ENCODE assay signal across 19 mouse cellular contexts in the genomic region with DNA sequence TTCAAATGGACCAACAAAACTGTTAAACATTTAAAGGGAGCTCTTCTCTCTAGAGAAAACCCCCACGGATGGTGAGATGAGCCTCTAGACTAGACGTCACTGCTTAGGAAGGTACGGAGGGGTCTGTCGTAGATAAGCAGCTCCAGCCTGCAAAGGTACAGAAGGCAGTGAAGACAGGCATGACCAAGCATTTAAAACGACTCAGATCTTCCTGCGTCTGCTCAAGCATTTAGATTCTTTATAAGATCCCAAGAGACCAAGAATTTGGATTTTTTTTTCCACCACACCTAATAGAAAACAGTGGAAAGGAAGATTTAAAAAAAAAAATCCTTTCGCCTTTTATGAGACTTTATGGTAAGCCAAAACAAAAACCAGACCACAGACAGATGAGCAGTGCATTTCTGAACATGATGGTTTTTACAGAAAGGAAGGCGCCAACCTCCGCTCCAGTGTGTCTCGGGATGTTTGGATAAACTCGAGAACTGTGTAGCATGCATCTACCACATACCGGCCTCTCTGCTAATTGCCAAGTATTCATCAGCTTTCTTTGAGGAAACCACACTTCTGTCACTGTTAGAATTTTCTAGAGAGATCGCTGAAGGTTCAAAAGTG.
DNase-seq lines count a peak whose midpoint lies in the region; ATAC-seq and TF ChIP-seq lines count a peak whose summit lies in the region.
"Had no signal": no experiment of that assay in that cellular context is flagged by ENCODE, and none has a peak within 500 bp of the region (broad histone marks: within the 10 kb centered on the region; RNA-seq: fewer than 3 reads in every experiment).

No protein-coding gene starts in this region.

- no peaks in the 10 kb centered on the region for H3K36me3 ChIP-seq in kidney, postnatal 0 days (ENCODE audit: insufficient read depth, low read length)
- no peaks in the 10 kb centered on the region for H3K36me3 ChIP-seq in embryonic facial prominence, embryonic 15.5 days
- no peaks in the 10 kb centered on the region for H3K36me3 ChIP-seq in limb, embryonic 15.5 days
- H3K36me3 ChIP-seq: forebrain, embryonic 10.5 days; forebrain, embryonic 15.5 days; heart, embryonic 15.5 days; hindbrain, embryonic 10.5 days had no signal

- no peak overlapping the region for H3K4me2 ChIP-seq in kidney, postnatal 0 days (ENCODE audit: low read length)
- no peak overlapping the region for H3K4me2 ChIP-seq in embryonic facial prominence, embryonic 15.5 days (replicated peaks)
- no peak overlapping the region for H3K4me2 ChIP-seq in limb, embryonic 15.5 days
- H3K4me2 ChIP-seq: forebrain, embryonic 15.5 days; heart, embryonic 11.5 days; heart, embryonic 15.5 days; hindbrain, embryonic 14.5 days had no signal

- H3K9me3 ChIP-seq in kidney, postnatal 0 days (replicated peaks; ENCODE audit: low read length): no peaks in the 10 kb centered on the region
- no peaks in the 10 kb centered on the region for H3K9me3 ChIP-seq in embryonic facial prominence, embryonic 15.5 days (replicated peaks)
- no peaks in the 10 kb centered on the region for H3K9me3 ChIP-seq in limb, embryonic 15.5 days
- H3K9me3 ChIP-seq: forebrain, embryonic 10.5 days; forebrain, embryonic 15.5 days; heart, embryonic 15.5 days; hindbrain, embryonic 10.5 days had no signal

- H3K27me3 ChIP-seq in kidney, postnatal 0 days (ENCODE audit: insufficient read depth, low read length): no peaks in the 10 kb centered on the region
- H3K27me3 ChIP-seq in embryonic facial prominence, embryonic 15.5 days: no peaks in the 10 kb centered on the region
- no peaks in the 10 kb centered on the region for H3K27me3 ChIP-seq in limb, embryonic 15.5 days
- H3K27me3 ChIP-seq: forebrain, embryonic 15.5 days; heart, embryonic 15.5 days had no signal

- peak; percentile 36 for DNase-seq in kidney, postnatal 0 days (ENCODE audit: low spot score)
- no peak for DNase-seq in kidney, postnatal 14 days
- DNase-seq in 3T3-L1 (ENCODE audit: low read depth, low spot score): peak; percentile 60
- no peak for DNase-seq in T-cell, adult 2 months (ENCODE audit: low spot score)
- DNase-seq: adrenal gland, adult 8-10 months; adrenal gland, postnatal 36 days; cerebellum, adult 2 months; cerebellum, postnatal 10 days; heart, adult 2 months; heart, postnatal 14 days had no signal

- TF ChIP-seq CTCF in kidney, postnatal 0 days (IDR thresholded peaks at IDR 0.05; ENCODE audit: low read depth): no peak

- no peaks in the 10 kb centered on the region for H3K4me1 ChIP-seq in kidney, postnatal 0 days (replicated peaks; ENCODE audit: insufficient read depth, low read length)
- H3K4me1 ChIP-seq in embryonic facial prominence, embryonic 15.5 days: peaks cover 8% of the 10 kb centered on the region
- H3K4me1 ChIP-seq in limb, embryonic 15.5 days: peaks cover 9% of the 10 kb centered on the region
- H3K4me1 ChIP-seq: forebrain, embryonic 10.5 days; forebrain, embryonic 15.5 days; heart, embryonic 15.5 days; hindbrain, embryonic 10.5 days had no signal

- WGBS in kidney, postnatal 0 days: 55% methylated on average over 13 of the region's 13 CpGs
- WGBS in embryonic facial prominence, embryonic 15.5 days: 41% methylated on average over 13 of the region's 13 CpGs
- WGBS in limb, embryonic 15.5 days: 43% methylated on average over 13 of the region's 13 CpGs

- no peak overlapping the region for H3K4me3 ChIP-seq in kidney, postnatal 0 days (replicated peaks; ENCODE audit: low read depth, low read length)
- H3K4me3 ChIP-seq in embryonic facial prominence, embryonic 15.5 days (replicated peaks): no peak overlapping the region
- H3K4me3 ChIP-seq in limb, embryonic 15.5 days: no peak overlapping the region
- H3K4me3 ChIP-seq: erythroblast, embryonic 14.5 days; forebrain, embryonic 10.5 days; forebrain, embryonic 15.5 days; heart, adult 2 months; heart, embryonic 15.5 days; hindbrain, embryonic 10.5 days had no signal

- H3K27ac ChIP-seq in kidney, postnatal 0 days: no peak overlapping the region
- H3K27ac ChIP-seq in embryonic facial prominence, embryonic 15.5 days (replicated peaks): peak overlapping the region; percentile 70
- H3K27ac ChIP-seq in limb, embryonic 15.5 days: peak overlapping the region; percentile 73
- H3K27ac ChIP-seq: forebrain, embryonic 10.5 days; forebrain, embryonic 15.5 days; heart, adult 2 months; heart, embryonic 15.5 days; hindbrain, embryonic 10.5 days; hindbrain, embryonic 14.5 days had no signal

- H3K9ac ChIP-seq in kidney, postnatal 0 days (ENCODE audit: low read depth, low read length): no peak overlapping the region
- no peak overlapping the region for H3K9ac ChIP-seq in embryonic facial prominence, embryonic 15.5 days
- H3K9ac ChIP-seq in limb, embryonic 15.5 days: no peak overlapping the region
- H3K9ac ChIP-seq: forebrain, embryonic 15.5 days; heart, embryonic 15.5 days; hindbrain, embryonic 14.5 days had no signal

- no peak for ATAC-seq in kidney, postnatal 0 days (replicated peaks; ENCODE audit: low FRiP score, low read depth)
- peak; percentile 11; the same call in 1 of the 2 replicates for ATAC-seq in embryonic facial prominence, embryonic 15.5 days (ENCODE audit: insufficient number of reproducible peaks, low FRiP score, low TSS enrichment, low read depth)
- ATAC-seq in limb, embryonic 15.5 days (ENCODE audit: insufficient number of reproducible peaks, low FRiP score, low TSS enrichment, low read depth): peak; percentile 61; the same call in 1 of the 2 replicates

Comparison
In these comparisons a context has a peak if more than half of its experiments do, and no peak if none do; other contexts are left out.
1. DNase-seq: peak in kidney, postnatal 0 days (single experiment) and 3T3-L1 (single experiment); none in kidney, postnatal 14 days (single experiment) and T-cell, adult 2 months (single experiment).